Mouse (Mus musculus) ES-Bruce4 (cell line): ENCODE measurements at regions not wholly inside any gene's neighbourhood (a gene's known extent, or its start where the extent isn't known, plus 50 kb on each side); places are given as distances from the start of the nearest gene placed in this dataset.

Experiments
- H3K27ac ChIP-seq: 2 replicates; pipeline ENCODE4 v1.5.1; 2012; ENCODE audit warnings: low read length, inconsistent platforms; ENCODE audit not compliant: insufficient read depth
- H3K27me3 ChIP-seq: 2 replicates; pipeline ENCODE4 v1.6.1; 2012; ENCODE audit warnings: mild to moderate bottlenecking, low read length, inconsistent platforms; ENCODE audit not compliant: control insufficient read depth, poor library complexity, insufficient read depth, severe bottlenecking
- H3K36me3 ChIP-seq: 2 replicates; pipeline ENCODE4 v1.6.1; 2012; ENCODE audit warnings: inconsistent platforms, mild to moderate bottlenecking, low read length, moderate library complexity; ENCODE audit not compliant: control insufficient read depth, poor library complexity, insufficient read depth, severe bottlenecking
- H3K4me1 ChIP-seq: one replicate; pipeline ENCODE4 v1.8.1; 2011; ENCODE audit warnings: low read length; ENCODE audit not compliant: control insufficient read depth, insufficient read depth
- H3K4me3 ChIP-seq: 2 replicates; pipeline ENCODE4 v1.5.1; 2011; ENCODE audit warnings: low read depth, mild to moderate bottlenecking, low read length
- H3K9ac ChIP-seq: 2 replicates; pipeline ENCODE4 v1.6.1; 2012; ENCODE audit warnings: low read depth, mild to moderate bottlenecking, inconsistent platforms; ENCODE audit not compliant: poor library complexity, severe bottlenecking
- H3K9me3 ChIP-seq: replicated peaks from 2 replicates; pipeline ENCODE4 v1.6.1; 2012; ENCODE audit warnings: mild to moderate bottlenecking, low read length, inconsistent platforms; ENCODE audit not compliant: control insufficient read depth, poor library complexity, insufficient read depth, severe bottlenecking
- CTCF ChIP-seq: IDR thresholded peaks from one replicate; pipeline ENCODE4 v1.8.1; 2011; ENCODE audit warnings: low read depth, low read length
- EP300 ChIP-seq: IDR thresholded peaks from 2 replicates; pipeline ENCODE4 v1.6.1; 2011; ENCODE audit warnings: low read depth, low read length; ENCODE audit not compliant: insufficient read depth
- POLR2A ChIP-seq: IDR thresholded peaks from one replicate; pipeline ENCODE4 v1.8.1; 2011; ENCODE audit warnings: low read length; ENCODE audit not compliant: insufficient read depth

DNA sequence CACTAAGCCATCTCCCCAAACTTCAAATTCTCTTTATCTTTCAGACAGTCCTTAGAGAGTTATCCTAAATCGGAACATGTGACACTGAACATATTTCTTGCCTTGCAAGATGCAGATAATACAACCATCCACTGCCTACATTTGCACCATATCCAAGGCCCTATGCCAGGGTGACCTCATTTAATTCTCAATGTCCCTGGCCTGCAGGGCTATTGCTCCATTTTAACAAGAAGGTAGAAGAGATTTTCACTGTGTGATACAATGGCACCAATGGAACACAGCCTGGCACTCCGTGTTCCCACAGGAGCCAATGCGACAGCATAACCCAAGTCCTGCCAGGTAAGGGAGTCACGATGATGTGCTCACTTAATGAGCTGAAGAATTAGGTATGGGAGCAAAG, 77.9 kb upstream of the D7Ertd443e start:
- no peak overlapping the region for H3K4me3 ChIP-seq
- no peak overlapping the region for H3K27ac ChIP-seq
- no peaks in the 10 kb centered on the region for H3K4me1 ChIP-seq
- H3K36me3 ChIP-seq, result no peaks in the 10 kb centered on the region
- TF ChIP-seq CTCF, result no peak
- TF ChIP-seq EP300, result no peak
- no peak for TF ChIP-seq POLR2A
- H3K27me3 ChIP-seq, result no peaks in the 10 kb centered on the region; the same call in 1 of the 2 replicates
- H3K9me3 ChIP-seq, result no peaks in the 10 kb centered on the region
- H3K9ac ChIP-seq, result no peak overlapping the region

DNA sequence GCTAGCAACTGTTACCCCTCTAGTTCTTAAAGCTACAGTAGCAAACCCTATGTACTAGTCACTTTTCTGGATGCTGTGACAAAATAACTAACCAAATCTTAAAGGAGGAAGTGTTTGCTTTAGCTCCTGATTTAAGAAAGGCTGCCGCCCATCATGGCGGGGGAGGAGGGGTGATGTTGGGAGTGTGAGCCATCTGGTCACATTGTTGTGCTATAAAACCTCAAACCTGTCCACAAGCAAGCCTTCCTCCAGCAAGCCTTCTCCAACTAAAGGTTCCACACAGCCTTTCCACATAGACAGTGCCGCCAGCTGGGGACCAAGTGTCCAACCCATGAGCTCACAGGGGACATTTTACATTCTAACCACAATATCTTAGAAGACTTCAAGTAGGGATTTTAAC, 81.8 kb upstream of the D7Ertd443e start:
- no peaks in the 10 kb centered on the region for H3K36me3 ChIP-seq
- H3K27ac ChIP-seq, result no peak overlapping the region
- H3K9me3 ChIP-seq, result no peaks in the 10 kb centered on the region
- H3K4me1 ChIP-seq, result no peaks in the 10 kb centered on the region
- no peaks in the 10 kb centered on the region for H3K27me3 ChIP-seq
- TF ChIP-seq EP300, result no peak
- no peak for TF ChIP-seq CTCF
- TF ChIP-seq POLR2A, result no peak
- no peak overlapping the region for H3K4me3 ChIP-seq
- no peak overlapping the region for H3K9ac ChIP-seq

DNA sequence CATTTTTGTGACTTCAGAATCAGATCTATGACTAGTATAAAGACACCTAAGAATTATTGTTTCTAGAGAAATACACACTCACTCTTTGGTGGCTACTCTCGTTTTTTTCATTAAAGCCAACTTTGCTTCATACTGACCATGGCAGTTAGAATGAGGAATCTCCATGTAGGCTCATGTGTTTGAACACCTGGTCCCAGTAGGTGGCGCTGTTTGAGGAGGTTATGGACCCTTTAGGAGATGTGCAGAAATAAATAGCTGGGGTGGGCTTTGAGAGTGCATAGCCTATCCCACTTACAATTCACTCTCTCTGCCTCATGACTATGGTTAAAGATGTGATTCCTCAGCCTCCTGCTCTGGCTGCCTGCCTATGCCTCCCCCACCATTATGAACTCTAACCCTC, 85.8 kb upstream of the D7Ertd443e start:
- no peak overlapping the region for H3K9ac ChIP-seq
- no peak overlapping the region for H3K27ac ChIP-seq
- H3K27me3 ChIP-seq, result no peaks in the 10 kb centered on the region
- H3K9me3 ChIP-seq, result no peaks in the 10 kb centered on the region
- no peaks in the 10 kb centered on the region for H3K4me1 ChIP-seq
- H3K4me3 ChIP-seq, result no peak overlapping the region
- TF ChIP-seq CTCF (no peak), POLR2A (no peak)
- no peaks in the 10 kb centered on the region for H3K36me3 ChIP-seq

DNA sequence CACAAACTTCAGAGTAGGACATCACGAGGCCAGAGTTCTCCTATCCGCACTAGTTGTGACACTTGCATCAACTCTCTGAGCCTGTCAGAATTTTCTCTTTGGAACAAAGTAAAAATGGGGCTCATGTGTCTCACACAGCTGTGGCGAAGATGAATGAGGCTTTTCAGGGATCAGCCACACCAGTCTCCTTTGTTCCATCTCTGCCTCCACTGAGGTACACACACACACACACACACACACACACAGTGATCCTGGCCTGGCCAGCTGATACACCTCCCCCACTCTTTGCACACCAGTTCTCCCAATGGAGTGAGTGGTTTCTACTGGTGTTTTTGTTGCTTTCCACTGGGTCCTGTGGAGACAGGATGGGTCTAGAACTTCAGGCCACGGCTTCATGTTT, 105.9 kb upstream of the D7Ertd443e start:
- no peak for TF ChIP-seq POLR2A
- TF ChIP-seq EP300, result no peak
- no peak for TF ChIP-seq CTCF
- Histone ChIP-seq H3K9me3 (no peaks in the 10 kb centered on the region), H3K4me1 (no peaks in the 10 kb centered on the region), H3K9ac (no peak overlapping the region), H3K36me3 (no peaks in the 10 kb centered on the region), H3K27me3 (no peaks in the 10 kb centered on the region), H3K4me3 (no peak overlapping the region), H3K27ac (no peak overlapping the region)

DNA sequence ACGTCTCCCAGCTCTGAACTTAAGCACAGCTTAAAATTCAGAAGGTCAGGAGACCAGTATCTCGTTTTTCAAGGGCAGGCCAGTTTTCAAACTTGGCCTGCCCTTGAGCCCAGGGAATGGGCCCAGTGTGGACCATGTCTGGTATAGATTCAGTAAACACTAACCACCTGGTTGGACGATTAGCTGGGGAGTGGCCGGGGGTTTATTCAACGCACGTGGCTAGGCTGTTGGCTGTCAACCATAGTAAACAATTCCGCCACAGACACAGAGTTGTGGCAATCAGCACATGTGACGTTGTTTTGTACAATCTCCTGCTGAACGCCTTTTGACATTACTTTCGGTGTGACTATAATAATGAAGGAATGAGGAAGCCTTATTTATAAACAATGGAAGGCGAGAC, 111.8 kb upstream of the D7Ertd443e start:
- H3K27me3 ChIP-seq, result no peaks in the 10 kb centered on the region
- H3K9me3 ChIP-seq, result no peaks in the 10 kb centered on the region
- H3K36me3 ChIP-seq, result no peaks in the 10 kb centered on the region
- H3K27ac ChIP-seq, result no peak overlapping the region
- no peak overlapping the region for H3K9ac ChIP-seq
- TF ChIP-seq EP300 (no peak), CTCF (no peak), POLR2A (no peak)
- H3K4me1 ChIP-seq, result no peaks in the 10 kb centered on the region
- no peak overlapping the region for H3K4me3 ChIP-seq

DNA sequence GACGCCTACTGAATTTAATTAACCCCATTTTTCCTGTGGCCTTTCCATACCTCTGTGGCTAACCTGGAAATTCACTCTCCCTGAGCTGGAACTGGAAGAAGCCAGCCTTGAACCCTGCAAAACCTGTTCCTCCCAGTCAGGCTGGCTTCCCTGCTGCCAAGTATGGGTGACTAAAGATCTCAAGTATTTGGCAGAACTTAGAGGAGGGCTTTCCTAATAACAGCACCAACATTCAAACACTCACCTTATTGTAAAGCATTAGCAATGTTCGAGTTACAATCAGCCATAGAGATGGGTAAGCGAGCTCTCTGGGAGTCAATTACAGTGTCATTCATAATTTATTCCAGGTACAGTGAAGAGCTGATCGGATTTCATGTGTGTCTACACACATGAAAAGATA, 112.4 kb upstream of the D7Ertd443e start:
- Histone ChIP-seq H3K9me3 (no peaks in the 10 kb centered on the region), H3K9ac (no peak overlapping the region), H3K36me3 (no peaks in the 10 kb centered on the region), H3K27me3 (no peaks in the 10 kb centered on the region), H3K4me1 (no peaks in the 10 kb centered on the region), H3K27ac (no peak overlapping the region), H3K4me3 (no peak overlapping the region)
- TF ChIP-seq CTCF (no peak), EP300 (no peak), POLR2A (no peak)

DNA sequence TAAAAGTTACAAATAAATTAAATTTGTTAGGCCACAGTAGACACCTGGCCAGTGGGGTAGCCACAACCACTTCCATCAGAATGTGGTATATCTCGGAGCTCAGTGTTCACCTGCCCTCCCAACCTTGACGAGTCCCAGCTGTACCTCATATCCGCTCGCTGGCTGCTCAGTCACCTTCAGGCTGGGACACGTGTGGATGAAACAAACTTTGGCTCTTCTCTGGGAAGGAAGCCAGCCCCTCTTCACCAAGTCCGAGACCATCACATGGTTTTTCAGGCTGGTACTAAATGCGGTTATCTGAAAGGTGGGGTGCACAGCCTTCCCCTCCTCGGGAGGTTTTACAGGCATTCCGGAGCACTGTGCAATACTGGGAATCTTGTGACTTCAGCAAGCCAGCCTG, 113.3 kb upstream of the D7Ertd443e start:
- Histone ChIP-seq H3K4me1 (no peaks in the 10 kb centered on the region), H3K27ac (no peak overlapping the region), H3K27me3 (no peaks in the 10 kb centered on the region), H3K9ac (no peak overlapping the region), H3K36me3 (no peaks in the 10 kb centered on the region), H3K9me3 (no peaks in the 10 kb centered on the region), H3K4me3 (no peak overlapping the region)
- TF ChIP-seq POLR2A (no peak), CTCF (no peak), EP300 (no peak)
